19 mouse cellular contexts compared by ENCODE assay signal in the genomic region with DNA sequence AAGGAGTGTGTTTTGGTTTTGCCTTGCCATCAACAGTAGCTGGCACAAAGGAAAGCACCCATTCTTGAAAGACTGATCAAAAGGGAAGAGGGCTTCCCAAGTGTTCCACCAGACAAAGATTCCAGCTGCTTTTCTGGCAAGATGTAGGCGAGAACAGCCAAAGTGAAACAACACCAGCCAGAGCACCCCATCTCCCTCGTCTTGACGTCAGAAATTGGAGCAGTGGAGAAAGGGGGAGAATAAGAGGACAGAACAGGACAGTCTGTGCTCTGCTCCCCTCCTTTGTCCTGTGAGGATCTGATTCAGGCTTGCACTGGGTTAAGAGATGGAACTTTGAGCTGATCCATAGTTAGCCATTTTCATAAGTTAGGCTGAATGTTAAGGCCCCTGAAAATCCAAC. TPM values are rescaled to one million over a fixed set of nuclear protein-coding genes. Genes with fewer than 3 reads are reported as not detected.
A peak's percentile ranks its signal among the peaks of the same experiment; 100 is the strongest.
DNase-seq lines count a peak whose midpoint lies in the region; ATAC-seq and TF ChIP-seq lines count a peak whose summit lies in the region.
"Had no signal": no experiment of that assay in that cellular context is flagged by ENCODE, and none has a peak within 500 bp of the region (broad histone marks: within the 10 kb centered on the region; RNA-seq: fewer than 3 reads in every experiment).

No protein-coding gene starts in this region.

- H3K4me1 ChIP-seq in cortical plate, adult 2 months (ENCODE audit: control insufficient read depth, insufficient read depth, low read length), result peaks cover 1% of the 10 kb centered on the region
- H3K4me1 ChIP-seq: intestine, embryonic 15.5 days; lung, embryonic 15.5 days; midbrain, embryonic 10.5 days had no signal

- H3K27ac ChIP-seq in cortical plate, adult 2 months (ENCODE audit: insufficient read depth, low read length), result peak overlapping the region; percentile 57; the same call in 1 of the 2 replicates
- H3K27ac ChIP-seq: heart, embryonic 13.5 days; intestine, embryonic 15.5 days; liver, embryonic 14.5 days; lung, embryonic 15.5 days; midbrain, embryonic 10.5 days had no signal

- DNase-seq in cerebellum, adult 11-12 months, result peak; percentile 28
- DNase-seq in cerebellum, postnatal 10 days, result no peak
- DNase-seq in frontal cortex, postnatal 14 days (ENCODE audit: low spot score in 2 of 2), result no peak
- DNase-seq in layer of hippocampus, postnatal 10 days (ENCODE audit: low spot score in 2 of 2), result peak; percentile 19 to 22
- DNase-seq in layer of hippocampus, adult 9-11 months, result no peak
- DNase-seq in spleen, adult 18-20 months, result no peak
- DNase-seq: adrenal gland, adult 2 months; kidney, adult 9 months; kidney, postnatal 36 days; lung, postnatal 4 days; right cerebral cortex, postnatal 25 days had no signal

- no peak overlapping the region for H3K4me3 ChIP-seq in cortical plate, adult 2 months (ENCODE audit: insufficient read depth, low read length)
- H3K4me3 ChIP-seq: heart, embryonic 13.5 days; intestine, embryonic 15.5 days; lung, embryonic 15.5 days; midbrain, embryonic 10.5 days had no signal

- ATAC-seq in frontal cortex, adult (ENCODE audit: low TSS enrichment), result peak; percentile 57; the same call in 1 of the 2 replicates
- ATAC-seq: intestine, embryonic 15.5 days had no signal

- no peak for TF ChIP-seq POLR2A in cortical plate, adult 2 months (IDR thresholded peaks at IDR 0.05; ENCODE audit: extremely low read depth, insufficient read depth, low read length)

- no peak for TF ChIP-seq CTCF in cortical plate, adult 2 months (IDR thresholded peaks at IDR 0.05; ENCODE audit: extremely low read depth, insufficient read depth, low read length)

RNA-seq across cellular contexts. Expression of gene Ttyh1, which starts 7.4 kb away (rescaled TPM):
- total RNA-seq in layer of hippocampus, postnatal 10 days (2021), result 100 to 1,000 TPM; 610 to 702 TPM
- polyA plus RNA-seq in cortical plate, adult 2 months (2012; rRNA removed), result 817 and 841 TPM in 2 replicates
- total RNA-seq: monocyte, adult 5-6 weeks had no signal

RNA-seq across cellular contexts. Expression of gene Leng8, which starts 25.1 kb away (rescaled TPM):
- total RNA-seq in layer of hippocampus, postnatal 10 days (2021), result 100 to 1,000 TPM; 164 to 177 TPM
- 481 and 484 TPM in 2 replicates for polyA plus RNA-seq in cortical plate, adult 2 months (2012; rRNA removed)

RNA-seq across cellular contexts. Expression of gene Leng9, which starts 38.4 kb away (rescaled TPM):
- total RNA-seq in layer of hippocampus, postnatal 10 days (2021), result 1 to 10 TPM; 4.2 to 5.0 TPM
- polyA plus RNA-seq in cortical plate, adult 2 months (2012; rRNA removed), result 8.4 and 8.5 TPM in 2 replicates

RNA-seq across cellular contexts. Expression of gene Lair1, which starts 48.8 kb away (rescaled TPM):
- total RNA-seq in layer of hippocampus, postnatal 10 days (2021), result 1 to 10 TPM; 4.5 to 5.9 TPM
- 9.3 and 11.1 TPM in 2 replicates for polyA plus RNA-seq in cortical plate, adult 2 months (2012; rRNA removed)

RNA-seq across cellular contexts. Expression of gene Cdc42ep5, which starts 52.9 kb away (rescaled TPM):
- total RNA-seq in layer of hippocampus, postnatal 10 days (2021), result 1 to 10 TPM; 1.7 to 2.6 TPM
- polyA plus RNA-seq in cortical plate, adult 2 months (2012; rRNA removed), result 3.7 and 4.8 TPM in 2 replicates
- total RNA-seq: monocyte, adult 5-6 weeks had no signal

Comparison
In these comparisons a context has a peak if more than half of its experiments do, and no peak if none do; other contexts are left out.
1. DNase-seq: peak in cerebellum, adult 11-12 months (single experiment) and layer of hippocampus, postnatal 10 days (2 of 2); none in cerebellum, postnatal 10 days (0 of 2), frontal cortex, postnatal 14 days (0 of 2), layer of hippocampus, adult 9-11 months (single experiment) and spleen, adult 18-20 months (0 of 2).